Mouse (Mus musculus) neural tube, embryonic 13.5 days (tissue): Measurements from ENCODE around the gene Abca14. TPM values are rescaled to one million over a fixed set of nuclear protein-coding genes. Genes with fewer than 3 reads are reported as not detected.
"Not testable (repeated sequence)": the region's sequence is repeated elsewhere in the genome, so short reads cannot be mapped to it uniquely, and the experiment has no call there.

ENCODE experiments used
- ATAC-seq: fragments of 200-750 bp; cut with Nextera tagmentation; 2 replicates; pipeline ENCODE4 v1.8.0; 2017; ENCODE audit warnings: low read depth, mild to moderate bottlenecking, moderate TSS enrichment, moderate library complexity
- H3K27ac ChIP-seq: fragments of 300-500 bp; sonication (generic); replicated peaks from 2 replicates; pipeline ENCODE4 v1.5.1; 2015; ENCODE audit warnings: moderate library complexity, mild to moderate bottlenecking, inconsistent platforms
- H3K27me3 ChIP-seq: fragments of 300-500 bp; sonication (generic); 2 replicates; pipeline ENCODE4 v1.6.1; 2015; ENCODE audit warnings: mild to moderate bottlenecking, inconsistent platforms
- H3K36me3 ChIP-seq: fragments of 300-500 bp; sonication (generic); 2 replicates; pipeline ENCODE4 v1.6.1; 2015; ENCODE audit warnings: mild to moderate bottlenecking, inconsistent platforms
- H3K4me1 ChIP-seq: fragments of 300-500 bp; sonication (generic); replicated peaks from 2 replicates; pipeline ENCODE4 v1.6.1; 2015; ENCODE audit warnings: inconsistent platforms
- H3K4me2 ChIP-seq: fragments of 300-500 bp; sonication (generic); 2 replicates; pipeline ENCODE4 v1.6.1; 2015; ENCODE audit warnings: inconsistent platforms, mild to moderate bottlenecking, moderate library complexity
- H3K4me3 ChIP-seq: fragments of 300-500 bp; sonication (generic); 2 replicates; pipeline ENCODE4 v1.5.1; 2015; ENCODE audit warnings: mild to moderate bottlenecking, inconsistent platforms
- H3K9ac ChIP-seq: fragments of 300-500 bp; sonication (generic); 2 replicates; pipeline ENCODE4 v1.6.1; 2015; ENCODE audit warnings: moderate library complexity, mild to moderate bottlenecking, inconsistent platforms
- H3K9me3 ChIP-seq: fragments of 300-500 bp; sonication (generic); 2 replicates; pipeline ENCODE4 v1.6.1; 2016; ENCODE audit warnings: inconsistent platforms
- WGBS: fragments of 180-500 bp; shearing (Covaris S2); methylation state at CpG from one replicate; pipeline ENCODE4 v1.1.7; 2015; 5-methylcytosine and 5-hydroxymethylcytosine counted together
- polyA plus RNA-seq: library from polyadenylated mRNA; unstranded; fragments of >200 nt; fragmentation: Nextera tagmentation; extraction: Ambion mirVana; gene quantifications from 2 replicates; pipeline ENCODE4 v1.2.1, GENCODE M21; 2015

The Abca14 gene
- polyA plus RNA-seq, 1 experiment from 2014 or later: not detected

DNA sequence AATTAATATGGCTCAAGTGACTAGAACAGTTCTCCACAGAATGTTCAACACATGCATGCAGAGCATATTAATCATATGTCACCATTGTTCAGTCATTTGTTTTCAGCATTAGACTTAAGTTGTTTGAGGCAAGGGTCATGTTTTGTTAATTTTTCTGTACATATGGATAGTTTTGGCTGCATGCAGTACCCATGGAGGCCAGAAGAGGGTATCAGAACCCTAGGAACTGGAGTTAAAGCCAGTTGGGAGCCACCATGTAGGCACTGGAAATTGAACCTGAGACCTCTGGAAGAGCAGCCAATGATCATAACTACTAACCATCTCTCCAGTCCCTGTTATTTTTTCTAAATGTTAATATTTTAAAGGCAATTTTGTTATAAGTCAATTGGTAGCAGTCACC, 37.3 kb downstream of the Abca14 start:
- Histone ChIP-seq H3K4me2 (no peak overlapping the region), H3K36me3 (no peaks in the 10 kb centered on the region), H3K4me1 (no peaks in the 10 kb centered on the region), H3K9me3 (no peaks in the 10 kb centered on the region), H3K27me3 (no peaks in the 10 kb centered on the region), H3K27ac (no peak overlapping the region), H3K9ac (no peak overlapping the region), H3K4me3 (no peak overlapping the region)
- no peak for ATAC-seq

DNA sequence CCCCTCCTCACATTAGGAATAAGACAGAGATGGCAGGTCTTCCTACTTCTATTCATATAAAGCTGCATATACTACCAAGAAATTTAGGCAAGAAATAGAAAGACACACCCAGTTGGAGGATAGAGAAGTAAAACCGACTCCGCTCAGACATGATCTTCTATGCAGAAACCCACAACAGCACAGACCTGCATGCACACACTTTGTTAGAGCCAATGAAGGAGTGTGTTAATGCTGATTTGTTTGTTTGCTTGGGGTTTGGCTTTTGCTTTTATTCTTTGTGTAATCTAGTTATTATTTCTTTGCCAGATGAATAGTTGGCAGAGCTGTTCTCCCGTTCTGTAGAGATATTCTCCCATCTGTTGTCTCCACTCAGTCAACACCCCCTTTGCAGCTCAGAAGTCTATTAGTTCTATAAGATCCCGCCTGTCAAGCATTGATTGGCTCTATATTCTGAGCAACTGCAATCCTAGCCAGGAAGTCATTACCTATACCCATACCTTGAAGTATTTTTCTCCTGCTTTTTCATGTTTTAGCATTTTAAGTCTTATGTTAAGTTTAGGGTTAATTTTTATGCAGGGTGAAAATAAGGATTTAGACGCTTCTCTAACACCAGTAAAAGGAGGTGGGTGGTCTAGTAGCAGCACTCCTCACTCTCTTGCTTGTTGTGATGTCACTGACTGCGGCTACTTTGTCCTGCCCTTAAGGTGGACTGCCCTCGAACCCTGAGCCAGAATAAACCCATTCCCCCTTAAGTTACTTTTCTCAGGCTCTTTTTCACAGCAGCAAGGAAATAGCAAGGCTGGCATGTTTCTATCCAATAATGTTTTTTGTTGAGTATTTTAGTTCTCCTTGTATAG, 67.6 kb downstream of the Abca14 start:
- H3K9me3 ChIP-seq: no peaks in the 10 kb centered on the region

DNA sequence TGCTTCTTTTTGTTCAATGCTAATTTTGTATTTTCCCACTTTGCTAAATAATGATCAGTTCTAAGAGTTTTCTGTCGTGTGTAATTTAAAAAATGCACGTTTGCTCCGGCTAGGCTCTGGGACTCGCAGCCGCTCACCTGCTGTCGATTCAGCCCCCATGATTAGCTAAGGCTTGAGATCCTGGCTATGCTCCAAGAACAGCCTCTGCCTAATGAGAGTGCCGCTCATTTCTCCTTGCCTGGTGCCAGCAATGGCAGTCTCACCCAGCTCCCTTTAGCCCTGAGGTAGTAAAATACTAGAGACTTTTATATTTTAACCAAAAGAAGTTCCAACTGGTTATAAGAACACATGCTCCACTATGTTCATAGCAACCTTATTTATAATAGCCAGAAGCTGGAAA, 68.3 kb downstream of the Abca14 start:
- peak; percentile 59; the same call in 1 of the 2 replicates for ATAC-seq
- 66% methylated on average over 7 of the region's 7 CpGs for WGBS
- no peak overlapping the region for H3K4me2 ChIP-seq

More for the DNA sequence above, 67.6 kb downstream of the Abca14 start:
- no peaks in the 10 kb centered on the region for H3K4me1 ChIP-seq
- 82% methylated on average over 7 of the region's 7 CpGs for WGBS
- no peaks in the 10 kb centered on the region for H3K27me3 ChIP-seq
- H3K4me2 ChIP-seq: no peak overlapping the region
- H3K4me3 ChIP-seq: no peak overlapping the region
- H3K27ac ChIP-seq: no peak overlapping the region
- H3K9ac ChIP-seq: no peak overlapping the region
- ATAC-seq: no peak
- H3K36me3 ChIP-seq: no peaks in the 10 kb centered on the region

DNA sequence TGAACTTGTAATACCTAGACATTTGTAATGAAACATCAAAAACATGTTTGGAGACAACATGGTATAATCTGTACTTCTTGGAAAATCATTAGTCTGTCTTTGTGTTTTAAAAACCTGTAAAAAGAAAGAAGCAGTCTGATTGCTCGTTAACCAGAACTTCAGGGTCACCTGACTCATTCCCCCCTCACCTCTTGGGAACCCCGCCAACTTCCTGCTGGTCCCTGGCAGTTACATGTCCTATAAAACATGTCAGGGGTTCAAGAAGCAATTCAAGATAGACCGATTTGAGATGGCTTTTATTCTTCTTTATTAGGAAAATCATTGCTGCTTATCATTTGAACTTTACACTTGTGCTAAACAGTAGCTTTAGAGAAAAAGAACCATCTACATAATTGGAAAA, 81.5 kb downstream of the Abca14 start:
- H3K9me3 ChIP-seq: no peaks in the 10 kb centered on the region

More for the DNA sequence above, 68.3 kb downstream of the Abca14 start:
- no peak overlapping the region for H3K4me3 ChIP-seq
- no peaks in the 10 kb centered on the region for H3K9me3 ChIP-seq
- H3K27me3 ChIP-seq: no peaks in the 10 kb centered on the region
- H3K4me1 ChIP-seq: no peaks in the 10 kb centered on the region
- no peak overlapping the region for H3K9ac ChIP-seq
- H3K36me3 ChIP-seq: no peaks in the 10 kb centered on the region
- H3K27ac ChIP-seq: no peak overlapping the region

DNA sequence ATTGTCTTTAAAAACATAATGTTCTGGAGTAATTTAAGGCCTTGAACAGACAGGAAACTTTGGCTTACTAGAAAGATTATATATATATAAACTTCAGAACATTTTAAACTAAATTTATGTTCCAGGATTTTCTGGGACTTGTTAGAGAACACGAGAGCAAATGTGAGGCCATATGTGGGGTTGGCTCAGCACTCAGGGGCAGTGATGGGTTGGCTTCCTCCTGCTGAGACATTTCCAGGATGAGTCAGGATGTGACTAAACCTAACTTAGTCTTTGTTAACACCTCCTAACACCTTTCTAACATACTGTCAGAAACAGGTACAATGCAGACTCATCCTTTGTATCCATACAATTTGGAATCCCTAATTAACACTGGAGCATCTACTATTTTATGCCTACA, 112.3 kb downstream of the Abca14 start:
- WGBS: 78% methylated on average over 1 of the region's 1 CpGs
- ATAC-seq: no peak
- Histone ChIP-seq H3K4me3 (no peak overlapping the region), H3K27ac (no peak overlapping the region), H3K4me2 (no peak overlapping the region), H3K36me3 (no peaks in the 10 kb centered on the region), H3K9ac (no peak overlapping the region), H3K27me3 (no peaks in the 10 kb centered on the region), H3K4me1 (no peaks in the 10 kb centered on the region), H3K9me3 (no peaks in the 10 kb centered on the region)

More for the DNA sequence above, 81.5 kb downstream of the Abca14 start:
- Histone ChIP-seq H3K27ac (no peak overlapping the region), H3K4me3 (no peak overlapping the region), H3K9ac (no peak overlapping the region), H3K36me3 (no peaks in the 10 kb centered on the region), H3K4me2 (no peak overlapping the region), H3K27me3 (no peaks in the 10 kb centered on the region), H3K4me1 (no peaks in the 10 kb centered on the region)
- ATAC-seq: no peak
- WGBS: 73% methylated on average over 3 of the region's 3 CpGs

DNA sequence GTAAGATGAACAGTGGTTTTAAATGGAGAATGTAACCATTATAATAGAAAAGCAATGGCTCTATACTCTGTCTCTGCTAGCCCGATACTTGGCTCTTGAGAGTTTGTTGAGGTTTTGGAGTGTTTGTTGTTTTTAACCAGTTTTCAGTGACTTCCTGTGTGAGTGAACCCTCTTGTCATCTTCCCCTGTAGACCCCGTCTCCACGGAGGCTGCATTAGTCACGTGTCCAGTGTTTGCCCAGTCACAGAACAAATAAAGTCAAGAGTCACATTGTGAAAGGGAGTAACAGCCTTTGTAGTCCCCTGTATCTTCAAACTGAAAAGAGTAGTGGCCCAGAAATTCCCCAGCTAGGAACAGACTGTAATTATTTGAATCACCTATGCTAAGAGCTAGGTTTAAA, 119.2 kb downstream of the Abca14 start:
- no peaks in the 10 kb centered on the region for H3K36me3 ChIP-seq
- no peak overlapping the region for H3K9ac ChIP-seq
- ATAC-seq: no peak
- 53% methylated on average over 4 of the region's 4 CpGs for WGBS
- H3K4me3 ChIP-seq: no peak overlapping the region
- H3K27me3 ChIP-seq: no peaks in the 10 kb centered on the region
- H3K4me1 ChIP-seq: peaks cover 10% of the 10 kb centered on the region
- H3K4me2 ChIP-seq: no peak overlapping the region
- no peak overlapping the region for H3K27ac ChIP-seq
- no peaks in the 10 kb centered on the region for H3K9me3 ChIP-seq

DNA sequence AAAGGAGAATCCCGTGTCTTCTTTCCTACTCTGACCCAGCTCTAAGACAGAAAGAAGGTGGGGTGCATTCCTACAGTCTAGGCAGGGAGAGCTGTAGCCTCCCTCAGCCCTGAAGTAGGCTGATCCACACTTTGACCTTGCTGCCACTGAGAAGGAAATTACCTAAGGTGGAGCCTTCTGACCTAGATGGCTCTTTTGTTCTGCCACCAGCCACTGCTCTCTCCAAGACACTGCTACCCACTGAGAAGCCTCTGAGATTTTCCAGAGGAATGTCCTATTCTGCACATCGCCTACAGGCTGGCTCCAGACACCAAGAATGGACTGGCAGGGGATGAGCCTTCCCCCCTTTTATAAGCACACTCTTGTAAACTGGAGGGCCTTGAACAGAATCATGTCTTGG, 122.2 kb downstream of the Abca14 start:
- peaks cover 11% of the 10 kb centered on the region for H3K4me1 ChIP-seq
- not testable (repeated sequence) for H3K4me3 ChIP-seq, H3K36me3 ChIP-seq, ATAC-seq, H3K9ac ChIP-seq, H3K4me2 ChIP-seq, H3K27ac ChIP-seq, H3K9me3 ChIP-seq, H3K27me3 ChIP-seq
- 68% methylated on average over 2 of the region's 2 CpGs for WGBS

DNA sequence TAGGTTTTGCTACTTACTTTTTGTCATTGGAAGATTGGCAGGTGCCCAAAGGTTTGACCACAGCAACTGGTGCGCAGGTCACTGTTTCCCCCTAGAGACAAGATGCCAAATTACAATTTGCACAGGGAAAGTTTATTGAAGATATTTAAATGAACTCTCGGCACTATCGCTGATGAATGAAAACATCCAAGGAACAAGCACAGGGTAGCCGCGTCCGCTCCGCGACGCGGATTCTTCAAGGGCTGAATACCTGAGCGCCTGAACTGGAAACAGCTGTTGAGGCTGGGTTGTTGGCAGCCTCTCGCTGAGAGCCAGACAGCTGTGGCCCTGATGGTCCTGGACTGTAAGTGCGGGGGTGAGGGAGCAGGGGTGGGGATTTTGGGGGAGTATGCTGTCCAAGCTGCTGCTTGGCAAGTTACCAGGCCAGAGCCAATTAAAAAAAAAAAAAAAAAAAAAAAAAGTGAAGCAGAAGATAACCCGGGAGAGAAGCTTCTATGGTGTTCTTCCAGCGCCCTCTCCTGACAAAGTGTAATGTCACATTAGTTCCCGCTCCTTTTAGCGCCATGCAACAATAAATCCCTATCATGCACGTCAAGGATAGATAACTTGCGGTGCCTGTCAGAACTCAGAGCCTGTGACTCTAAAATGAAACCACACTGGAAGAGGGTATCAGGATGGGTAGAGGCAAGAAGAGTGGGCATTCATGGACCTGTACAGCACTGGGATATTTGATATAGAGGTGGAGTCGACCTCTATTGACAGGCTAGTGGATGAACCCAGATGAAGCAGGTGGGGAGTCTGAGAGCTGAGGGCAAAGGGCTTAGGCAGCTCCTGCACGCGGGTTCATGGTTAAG, 123.7 kb downstream of the Abca14 start:
- peak overlapping the region; percentile 56 for H3K4me2 ChIP-seq
- peaks cover 11% of the 10 kb centered on the region for H3K4me1 ChIP-seq
- no peaks in the 10 kb centered on the region for H3K36me3 ChIP-seq
- no peaks in the 10 kb centered on the region for H3K27me3 ChIP-seq
- H3K4me3 ChIP-seq: peak overlapping the region; percentile 17
- ATAC-seq: peak; percentile 67; the same call in 1 of the 2 replicates
- H3K9ac ChIP-seq: 0 out of 2 replicates have a peak overlapping the region, but pooled peaks have one; percentile 26
- 22% methylated on average over 22 of the region's 22 CpGs for WGBS
- no peaks in the 10 kb centered on the region for H3K9me3 ChIP-seq
- no peak overlapping the region for H3K27ac ChIP-seq

DNA sequence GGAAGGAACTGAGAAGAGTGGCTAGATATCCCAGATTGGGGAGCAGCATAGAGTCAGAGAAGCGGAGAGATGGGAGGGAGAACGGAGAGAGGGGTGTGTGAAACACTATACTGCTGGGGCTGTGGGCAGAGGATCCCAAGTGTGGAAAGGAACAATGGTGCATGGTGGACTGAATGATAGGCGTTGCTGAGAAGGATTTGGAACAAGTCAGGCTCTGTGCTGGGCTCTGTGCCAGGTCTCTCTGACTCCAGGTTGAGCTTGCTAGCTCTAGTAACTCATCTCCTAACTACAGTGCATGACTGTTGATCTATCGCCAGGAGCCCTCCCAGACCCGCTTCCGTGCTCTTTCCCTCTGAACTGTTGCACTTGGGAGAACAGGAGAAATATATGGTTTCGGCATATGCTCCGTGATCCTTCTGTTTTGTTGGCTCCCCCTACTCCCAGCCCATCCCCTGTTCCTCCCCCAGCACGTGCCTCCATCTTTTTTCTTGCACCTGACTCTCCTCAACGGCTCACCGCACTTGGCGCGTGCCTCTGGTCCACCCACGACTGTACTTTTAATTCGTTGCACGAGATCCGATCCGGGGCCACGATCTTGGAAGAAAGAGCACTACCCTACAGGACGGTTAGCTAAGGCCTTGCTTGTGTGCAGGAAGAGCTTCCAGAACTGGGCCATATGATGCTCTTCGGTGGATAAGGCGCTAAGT, 124.5 kb downstream of the Abca14 start, which contains the start of gene Abca15:
Abca15 (plus strand) TSS at position 584 of the 707 bp plus-strand sequence.
- H3K4me2 ChIP-seq: peak within 1 kb of the TSS; percentile 56
- no peaks in the 10 kb centered on the region for H3K36me3 ChIP-seq
- peaks cover 11% of the 10 kb centered on the region for H3K4me1 ChIP-seq
- H3K27ac ChIP-seq: no peak within 1 kb of the TSS
- H3K9me3 ChIP-seq: no peaks in the 10 kb centered on the region
- H3K27me3 ChIP-seq: no peaks in the 10 kb centered on the region
- H3K4me3 ChIP-seq: peak within 1 kb of the TSS; percentile 17; the same call in 1 of the 2 replicates
- 85% methylated on average over 22 of the region's 22 CpGs for WGBS
- H3K9ac ChIP-seq: 0 out of 2 replicates have a peak within 1 kb of the TSS, but pooled peaks have one; percentile 26
- peak; percentile 47; the same call in 1 of the 2 replicates for ATAC-seq

DNA sequence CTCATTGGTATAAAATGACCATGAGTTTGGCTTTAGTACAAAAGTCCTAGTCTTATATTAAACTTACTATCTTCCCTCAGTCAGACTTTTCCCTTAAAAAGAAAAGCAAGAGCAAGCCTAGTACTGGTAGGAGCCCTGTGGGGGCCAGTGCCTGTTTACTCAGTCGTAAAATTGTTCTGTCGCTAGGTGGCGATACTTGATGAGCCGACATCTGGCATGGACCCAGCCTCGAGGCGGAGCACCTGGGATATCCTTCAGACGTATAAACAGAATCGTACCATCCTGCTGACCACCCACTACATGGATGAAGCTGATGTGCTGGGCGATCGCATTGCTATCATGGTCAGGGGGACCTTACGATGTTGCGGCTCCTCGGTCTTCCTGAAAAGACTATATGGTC, 157.4 kb downstream of the Abca14 start:
- Histone ChIP-seq H3K9me3 (no peaks in the 10 kb centered on the region), H3K4me3 (no peak overlapping the region), H3K4me1 (no peaks in the 10 kb centered on the region), H3K36me3 (no peaks in the 10 kb centered on the region), H3K27ac (no peak overlapping the region), H3K9ac (no peak overlapping the region), H3K4me2 (no peak overlapping the region), H3K27me3 (no peaks in the 10 kb centered on the region)
- WGBS: 38% methylated on average over 13 of the region's 13 CpGs
- no peak for ATAC-seq
